Mouse (Mus musculus) midbrain, embryonic 16.5 days (tissue): ENCODE measurements at regions not wholly inside any gene's neighbourhood (a gene's known extent, or its start where the extent isn't known, plus 50 kb on each side); places are given as distances from the start of the nearest gene placed in this dataset.

Experiments
- ATAC-seq: fragments of 200-750 bp; cut with Nextera tagmentation; 2 replicates; pipeline ENCODE4 v1.8.0; 2017; ENCODE audit warnings: moderate TSS enrichment
- H3K27ac ChIP-seq: fragments of 300-500 bp; sonication (generic); 2 replicates; pipeline ENCODE4 v1.5.1; 2014; ENCODE audit warnings: mild to moderate bottlenecking, low read length, mixed read lengths
- H3K27me3 ChIP-seq: fragments of 300-500 bp; sonication (generic); 2 replicates; pipeline ENCODE4 v1.6.1; 2014; ENCODE audit warnings: low read depth, low read length, mixed read lengths; ENCODE audit not compliant: control insufficient read depth, insufficient read depth
- H3K36me3 ChIP-seq: fragments of 300-500 bp; sonication (generic); 2 replicates; pipeline ENCODE4 v1.6.1; 2014; ENCODE audit warnings: mild to moderate bottlenecking, low read length, moderate library complexity, mixed read lengths; ENCODE audit not compliant: control insufficient read depth, insufficient read depth
- H3K4me1 ChIP-seq: fragments of 300-500 bp; sonication (generic); 2 replicates; pipeline ENCODE4 v1.6.1; 2014; ENCODE audit warnings: mild to moderate bottlenecking, low read length, mixed read lengths; ENCODE audit not compliant: control insufficient read depth, insufficient read depth
- H3K4me2 ChIP-seq: fragments of 300-500 bp; sonication (generic); 2 replicates; pipeline ENCODE4 v1.6.1; 2014; ENCODE audit warnings: mild to moderate bottlenecking, low read length, mixed read lengths
- H3K4me3 ChIP-seq: fragments of 300-500 bp; sonication (generic); 2 replicates; pipeline ENCODE4 v1.5.1; 2014; ENCODE audit warnings: low read depth, mild to moderate bottlenecking, low read length, moderate library complexity, mixed read lengths
- H3K9ac ChIP-seq: fragments of 300-500 bp; sonication (generic); 2 replicates; pipeline ENCODE4 v1.6.1; 2014; ENCODE audit warnings: low read depth, low read length, mixed read lengths
- H3K9me3 ChIP-seq: fragments of 300-500 bp; sonication (generic); replicated peaks from 2 replicates; pipeline ENCODE4 v1.6.1; 2014; ENCODE audit warnings: mild to moderate bottlenecking, low read length, mixed read lengths; ENCODE audit not compliant: control insufficient read depth, poor library complexity, severe bottlenecking
- WGBS: fragments of 180-500 bp; shearing (Covaris S2); extraction: QIAGEN DNeasy Blood & Tissue Kit; methylation state at CpG from one replicate; pipeline ENCODE4 v1.1.7; 2014; 5-methylcytosine and 5-hydroxymethylcytosine counted together

- Histone ChIP-seq H3K9ac (no peak overlapping the region), H3K4me1 (no peaks in the 10 kb centered on the region), H3K27ac (no peak overlapping the region), H3K9me3 (no peaks in the 10 kb centered on the region), H3K36me3 (no peaks in the 10 kb centered on the region), H3K4me3 (no peak overlapping the region), H3K4me2 (no peak overlapping the region), H3K27me3 (no peaks in the 10 kb centered on the region)
- ATAC-seq, result no peak
- WGBS, result 83% methylated on average over 3 of the region's 3 CpGs
These were observed 155.2 kb upstream of the Bcl6 start for GRCm38 (mm10) chr16:24143894-24144293.

GRCm38 (mm10) chr16:24142915-24143541 lies 154.4 kb upstream of the Bcl6 start:
- Histone ChIP-seq H3K27ac (no peak overlapping the region), H3K9ac (no peak overlapping the region), H3K36me3 (no peaks in the 10 kb centered on the region), H3K4me3 (no peak overlapping the region), H3K4me2 (no peak overlapping the region), H3K4me1 (no peaks in the 10 kb centered on the region), H3K27me3 (no peaks in the 10 kb centered on the region), H3K9me3 (no peaks in the 10 kb centered on the region)
- WGBS, result 78% methylated on average over 5 of the region's 5 CpGs
- ATAC-seq, result no peak

GRCm38 (mm10) chr16:24139109-24139508 lies 150.5 kb upstream of the Bcl6 start:
- 92% methylated on average over 3 of the region's 3 CpGs for WGBS
- H3K36me3 ChIP-seq, result no peaks in the 10 kb centered on the region

GRCm38 (mm10) chr16:24137266-24138033 lies 148.8 kb upstream of the Bcl6 start:
- Histone ChIP-seq H3K4me2 (no peak overlapping the region), H3K4me3 (no peak overlapping the region), H3K9ac (no peak overlapping the region), H3K36me3 (no peaks in the 10 kb centered on the region), H3K27me3 (no peaks in the 10 kb centered on the region), H3K4me1 (no peaks in the 10 kb centered on the region), H3K9me3 (no peaks in the 10 kb centered on the region), H3K27ac (no peak overlapping the region)
- WGBS, result 72% methylated on average over 7 of the region's 7 CpGs
- no peak for ATAC-seq

More at GRCm38 (mm10) chr16:24139109-24139508, 150.5 kb upstream of the Bcl6 start:
- Histone ChIP-seq H3K4me1 (no peaks in the 10 kb centered on the region), H3K27me3 (no peaks in the 10 kb centered on the region), H3K9me3 (no peaks in the 10 kb centered on the region), H3K27ac (no peak overlapping the region), H3K4me3 (no peak overlapping the region), H3K9ac (no peak overlapping the region), H3K4me2 (no peak overlapping the region)
- ATAC-seq, result no peak

- Histone ChIP-seq H3K36me3 (no peaks in the 10 kb centered on the region), H3K27me3 (no peaks in the 10 kb centered on the region), H3K4me1 (no peaks in the 10 kb centered on the region), H3K4me2 (no peak overlapping the region), H3K9me3 (no peaks in the 10 kb centered on the region), H3K4me3 (no peak overlapping the region), H3K9ac (no peak overlapping the region), H3K27ac (no peak overlapping the region)
- 69% methylated on average over 5 of the region's 5 CpGs for WGBS
- no peak for ATAC-seq
These were observed 148.0 kb upstream of the Bcl6 start for GRCm38 (mm10) chr16:24136483-24137148.

GRCm38 (mm10) chr16:24135841-24136240 lies 147.2 kb upstream of the Bcl6 start:
- 96% methylated on average over 5 of the region's 5 CpGs for WGBS

GRCm38 (mm10) chr16:24135351-24135750 lies 146.7 kb upstream of the Bcl6 start:
- Histone ChIP-seq H3K36me3 (no peaks in the 10 kb centered on the region), H3K4me2 (no peak overlapping the region), H3K27ac (no peak overlapping the region), H3K4me1 (no peaks in the 10 kb centered on the region), H3K27me3 (no peaks in the 10 kb centered on the region), H3K9me3 (no peaks in the 10 kb centered on the region), H3K4me3 (no peak overlapping the region), H3K9ac (no peak overlapping the region)
- 88% methylated on average over 4 of the region's 4 CpGs for WGBS
- ATAC-seq, result no peak

More at GRCm38 (mm10) chr16:24135841-24136240, 147.2 kb upstream of the Bcl6 start:
- Histone ChIP-seq H3K9me3 (no peaks in the 10 kb centered on the region), H3K27me3 (no peaks in the 10 kb centered on the region), H3K4me2 (no peak overlapping the region), H3K4me3 (no peak overlapping the region), H3K9ac (no peak overlapping the region), H3K27ac (no peak overlapping the region), H3K36me3 (no peaks in the 10 kb centered on the region), H3K4me1 (no peaks in the 10 kb centered on the region)
- no peak for ATAC-seq

- Histone ChIP-seq H3K36me3 (no peaks in the 10 kb centered on the region), H3K4me1 (no peaks in the 10 kb centered on the region), H3K9me3 (no peaks in the 10 kb centered on the region), H3K9ac (no peak overlapping the region), H3K27ac (no peak overlapping the region), H3K27me3 (no peaks in the 10 kb centered on the region), H3K4me3 (no peak overlapping the region), H3K4me2 (no peak overlapping the region)
- 86% methylated on average over 4 of the region's 4 CpGs for WGBS
- no peak for ATAC-seq
These were observed 145.9 kb upstream of the Bcl6 start for GRCm38 (mm10) chr16:24134486-24135050.

- no peaks in the 10 kb centered on the region for H3K4me1 ChIP-seq
- no peak overlapping the region for H3K9ac ChIP-seq
- no peaks in the 10 kb centered on the region for H3K36me3 ChIP-seq
- ATAC-seq, result no peak
- H3K4me3 ChIP-seq, result no peak overlapping the region
- no peak overlapping the region for H3K27ac ChIP-seq
- H3K4me2 ChIP-seq, result no peak overlapping the region
- no peaks in the 10 kb centered on the region for H3K9me3 ChIP-seq
- no peaks in the 10 kb centered on the region for H3K27me3 ChIP-seq
These were observed 142.0 kb upstream of the Bcl6 start for GRCm38 (mm10) chr16:24130646-24131045.
